Mouse (Mus musculus) ovary, postnatal 10 days (tissue): ENCODE measurements at regions not wholly inside any gene's neighbourhood (a gene's known extent, or its start where the extent isn't known, plus 50 kb on each side); places are given as distances from the start of the nearest gene placed in this dataset.
"Not testable (repeated sequence)": the region's sequence is repeated elsewhere in the genome, so short reads cannot be mapped to it uniquely, and the experiment has no call there.

ENCODE experiments used
- DNase-seq: peaks from one replicate; pipeline ENCODE4 v3.0.0; 2022; ENCODE audit warnings: low spot score

DNA sequence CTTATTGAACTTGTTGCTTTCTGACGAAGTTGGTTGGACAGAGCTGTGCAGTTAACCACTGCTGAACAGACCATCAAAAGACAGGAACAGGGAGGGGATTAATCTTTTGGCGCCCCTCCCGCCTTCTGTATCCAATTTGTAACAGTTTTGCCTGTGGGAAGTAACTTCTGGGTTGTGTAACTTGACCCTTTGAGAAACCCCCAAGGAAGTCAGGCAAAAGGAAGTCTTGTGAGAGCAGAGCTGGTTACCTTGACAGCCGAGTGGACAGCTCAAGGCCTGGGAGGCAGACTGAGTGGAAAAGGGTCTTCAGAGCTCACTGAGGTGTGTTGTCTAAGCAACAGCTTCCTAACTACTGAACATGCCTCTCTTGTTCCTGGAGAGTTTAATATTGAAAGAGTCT, 75.8 kb upstream of the Hao2 start:
- no peak for DNase-seq

GRCm38 (mm10) chr3:98975777-98976176, 82.7 kb upstream of the Hao2 start:
- DNase-seq: no peak

DNA sequence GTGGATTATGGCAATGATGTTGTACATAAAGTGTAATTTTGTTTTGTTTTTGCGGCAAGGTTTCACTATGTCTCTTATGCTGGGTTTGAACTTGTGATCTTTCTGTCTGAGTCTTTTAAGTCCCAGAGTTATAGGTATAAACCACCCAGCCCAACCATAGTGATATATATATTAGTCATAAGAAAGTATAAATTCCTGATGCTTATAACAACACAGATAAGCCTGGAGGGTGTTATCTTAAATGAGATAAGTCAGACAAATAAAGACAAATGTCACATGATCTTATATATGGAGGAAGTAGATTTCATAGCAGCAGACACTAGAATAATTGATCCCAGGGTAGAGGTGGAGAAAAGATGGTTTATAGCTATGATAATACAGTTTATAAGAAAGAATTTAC, 89.7 kb upstream of the Hao2 start:
- DNase-seq: no peak

GRCm38 (mm10) chr3:98987266-98987665, 94.2 kb upstream of the Hao2 start:
- not testable (repeated sequence) for DNase-seq

DNA sequence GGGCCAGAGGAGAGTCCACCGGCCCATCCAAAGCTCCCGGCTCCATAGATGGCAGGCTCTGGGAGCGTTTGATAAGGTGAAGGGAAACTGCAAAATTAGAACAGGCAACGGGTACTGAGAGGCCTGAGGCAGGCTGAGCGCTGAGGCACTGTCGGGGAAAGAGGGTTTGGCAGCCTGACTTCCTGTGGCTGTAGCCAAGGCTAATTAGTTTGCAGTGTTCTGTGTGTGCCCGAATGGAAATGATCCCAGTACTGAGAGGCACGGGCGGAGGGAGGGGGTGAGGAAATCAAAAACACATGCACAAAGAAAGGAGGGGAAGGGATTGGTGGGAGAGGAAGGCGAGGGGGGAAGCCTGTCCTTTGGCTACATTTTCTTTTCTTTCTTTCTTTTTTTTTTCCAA, 97.8 kb upstream of the Hao2 start:
- DNase-seq: peak; percentile 2

GRCm38 (mm10) chr3:98991276-98991675, 98.2 kb upstream of the Hao2 start:
- DNase-seq: no peak

DNA sequence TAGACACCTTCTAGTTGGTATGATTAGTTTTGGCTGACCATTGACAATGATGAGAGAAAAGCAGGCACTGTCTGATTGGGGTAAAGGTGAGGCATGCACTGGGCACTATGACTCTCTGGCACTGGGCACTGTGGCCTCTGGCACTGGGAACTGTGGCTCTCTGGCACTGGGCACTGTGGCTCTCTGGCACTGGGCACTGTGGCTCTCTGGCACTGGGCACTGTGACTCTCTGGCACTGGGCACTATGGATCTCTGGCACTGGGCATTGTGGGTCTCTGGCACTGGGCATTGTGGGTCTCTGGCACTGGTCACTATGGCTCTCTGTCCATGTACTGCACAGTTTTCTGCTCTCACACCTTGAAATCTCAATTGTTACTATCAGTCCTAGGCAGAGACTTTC, 101.0 kb upstream of the Hao2 start:
- DNase-seq: no peak

- DNase-seq: no peak
Measured at GRCm38 (mm10) chr3:99030636-99031035, 110.2 kb upstream of the Wars2 start.

DNA sequence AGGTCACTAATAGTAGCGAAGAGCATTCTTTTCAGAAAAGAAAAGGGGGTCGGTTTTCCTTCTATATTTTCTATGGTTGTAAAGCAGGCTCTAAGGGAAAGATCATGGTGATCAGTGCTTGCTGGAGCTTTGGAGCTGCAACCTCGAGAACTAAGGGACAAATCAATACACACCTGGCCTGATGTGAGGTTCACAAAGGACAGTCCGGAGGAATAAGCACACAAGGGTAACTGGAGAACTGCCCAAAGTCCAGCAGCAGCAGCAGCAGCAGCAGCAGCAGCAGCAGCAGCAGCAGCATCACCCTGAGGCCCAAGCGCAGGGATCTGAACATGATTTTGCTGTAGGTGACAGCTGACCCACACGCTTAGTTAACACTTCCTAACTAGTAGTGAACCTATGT, 94.7 kb upstream of the Wars2 start:
- no peak for DNase-seq

- DNase-seq: no peak
Measured at GRCm38 (mm10) chr3:99047156-99047555, 93.7 kb upstream of the Wars2 start.

- no peak for DNase-seq
Measured at GRCm38 (mm10) chr3:99049305-99049704, 91.6 kb upstream of the Wars2 start.

DNA sequence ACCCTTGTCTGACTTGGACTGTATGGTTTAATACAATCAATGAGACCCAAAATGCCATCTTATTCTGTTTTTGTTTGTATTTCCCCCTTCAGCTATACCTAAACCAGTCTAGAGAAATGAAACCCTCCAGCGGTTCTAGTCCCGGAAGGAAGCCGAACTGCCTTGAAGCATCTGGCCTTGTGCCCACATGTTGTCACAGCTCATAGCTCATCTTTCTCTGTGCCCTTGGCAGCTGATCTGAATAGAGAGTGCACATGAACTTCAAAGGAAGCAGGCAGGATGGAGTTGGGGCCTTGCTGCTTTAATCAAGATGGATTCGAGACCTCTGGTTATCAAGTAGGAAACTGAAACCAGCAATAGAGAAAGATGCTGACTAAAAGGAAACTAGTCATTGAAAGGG, 88.7 kb upstream of the Wars2 start:
- no peak for DNase-seq

GRCm38 (mm10) chr3:99067168-99067567, 73.7 kb upstream of the Wars2 start:
- no peak for DNase-seq
